Mouse (Mus musculus) CH12F3 (cell line): ENCODE measurements around the gene Prkcd.
"Not testable (repeated sequence)": the region's sequence is repeated elsewhere in the genome, so short reads cannot be mapped to it uniquely, and the experiment has no call there.

Experiments used
- in situ Hi-C: fragments of 300-500 bp; cut with MboI; formaldehyde crosslinking; loops from 2 replicates; pipeline ENCODE4 v1.14.3; 2020; ENCODE audit warnings: low sequenced_read_pairs

Gene Prkcd

DNA sequence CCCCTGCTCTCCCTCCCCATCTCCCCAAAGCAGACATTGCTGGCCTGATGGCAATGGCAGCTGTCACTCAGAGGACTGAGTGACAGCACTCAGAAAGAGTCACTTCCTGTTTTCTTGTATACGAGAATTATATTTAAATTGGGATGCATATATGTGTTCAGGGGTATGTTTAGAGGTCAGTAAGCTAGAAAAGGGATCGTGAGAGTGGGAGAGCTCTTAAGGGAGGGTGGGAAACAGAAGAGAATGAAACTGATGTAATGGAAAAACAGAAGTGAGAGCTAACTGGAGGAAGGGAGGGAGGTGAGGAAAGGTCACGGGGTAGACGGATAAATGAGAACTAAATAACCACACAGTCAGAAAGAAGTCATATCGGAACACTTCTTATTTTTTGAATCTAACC lies 46.8 kb downstream of the Prkcd start:
- in situ Hi-C loops, result no loop called here

DNA sequence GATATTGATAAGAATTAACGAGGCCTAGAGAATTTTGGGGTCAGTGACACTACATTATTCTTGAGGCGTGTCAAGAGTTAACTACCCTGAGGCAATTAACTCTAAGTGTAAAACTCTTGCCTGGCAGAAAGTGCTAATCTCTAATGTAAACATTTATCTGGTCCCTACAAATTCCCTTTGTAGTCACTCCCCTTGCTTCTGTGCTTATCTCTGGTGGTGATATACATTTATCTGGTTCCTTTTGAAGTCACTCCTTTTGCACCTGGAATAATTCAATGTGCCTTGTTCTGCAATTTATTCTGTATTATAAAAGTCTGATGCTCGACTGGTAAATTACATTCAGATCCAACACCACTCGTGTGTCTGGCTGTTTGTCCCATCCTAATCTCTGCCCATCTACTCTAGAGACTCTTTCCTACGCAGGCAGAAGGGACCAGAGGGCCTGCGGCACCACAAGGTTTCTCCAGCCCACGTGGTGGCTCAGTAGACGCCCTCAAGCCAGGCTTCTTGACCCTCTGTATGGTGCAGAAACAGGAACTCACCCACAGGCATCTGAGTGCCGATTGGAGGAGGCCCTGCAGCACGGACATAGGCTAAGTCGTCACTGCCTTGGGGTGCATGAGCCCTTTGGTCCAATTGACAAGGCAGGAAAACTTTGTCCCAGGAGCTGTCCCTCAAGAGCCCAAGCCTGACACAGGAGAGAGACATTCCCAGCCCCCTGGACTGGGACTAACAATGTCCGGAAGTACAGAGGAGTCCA lies 48.5 kb downstream of the Prkcd start:
- in situ Hi-C loops, result not testable (repeated sequence)

DNA sequence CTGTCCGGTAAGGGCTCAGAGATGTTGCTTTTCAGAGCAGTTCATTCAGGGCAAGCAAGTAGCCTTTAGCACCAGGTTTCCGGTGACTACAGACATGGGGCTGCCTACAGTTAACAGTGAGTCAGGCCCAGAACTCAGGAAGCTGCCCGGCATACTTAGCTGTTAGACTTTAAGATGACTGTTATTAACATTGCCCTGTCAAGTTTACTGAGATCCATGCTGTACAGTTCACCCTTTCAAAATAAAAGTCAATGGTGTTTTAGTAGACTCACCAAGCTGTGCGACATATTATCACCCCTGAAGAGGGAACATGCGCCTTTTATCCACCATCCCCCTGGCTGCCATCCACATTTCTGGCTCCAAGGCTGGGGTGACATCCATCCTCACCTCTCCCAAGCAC lies 49.8 kb downstream of the Prkcd start:
- in situ Hi-C loops, result no loop called here

DNA sequence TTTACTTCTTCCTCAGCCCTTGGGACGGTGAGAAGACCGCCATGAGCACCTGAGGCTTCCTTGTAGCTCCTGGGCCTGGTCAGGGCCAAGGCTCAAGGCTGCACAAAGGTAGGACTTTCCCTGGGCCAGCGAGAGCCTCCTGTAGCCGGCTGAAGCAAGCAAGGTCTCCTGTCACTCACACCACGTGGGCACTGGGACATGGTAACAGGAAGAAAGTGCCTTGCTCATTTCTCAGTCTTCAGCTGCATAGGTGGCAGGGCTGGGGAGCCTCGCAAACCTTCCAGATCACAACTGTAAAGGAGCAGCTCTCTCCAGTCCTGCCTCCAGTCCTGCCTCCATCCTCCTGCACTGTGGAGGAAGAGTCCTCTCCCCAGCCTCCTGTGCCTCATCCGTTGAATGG lies 50.2 kb downstream of the Prkcd start:
- in situ Hi-C loops, result no loop called here

DNA sequence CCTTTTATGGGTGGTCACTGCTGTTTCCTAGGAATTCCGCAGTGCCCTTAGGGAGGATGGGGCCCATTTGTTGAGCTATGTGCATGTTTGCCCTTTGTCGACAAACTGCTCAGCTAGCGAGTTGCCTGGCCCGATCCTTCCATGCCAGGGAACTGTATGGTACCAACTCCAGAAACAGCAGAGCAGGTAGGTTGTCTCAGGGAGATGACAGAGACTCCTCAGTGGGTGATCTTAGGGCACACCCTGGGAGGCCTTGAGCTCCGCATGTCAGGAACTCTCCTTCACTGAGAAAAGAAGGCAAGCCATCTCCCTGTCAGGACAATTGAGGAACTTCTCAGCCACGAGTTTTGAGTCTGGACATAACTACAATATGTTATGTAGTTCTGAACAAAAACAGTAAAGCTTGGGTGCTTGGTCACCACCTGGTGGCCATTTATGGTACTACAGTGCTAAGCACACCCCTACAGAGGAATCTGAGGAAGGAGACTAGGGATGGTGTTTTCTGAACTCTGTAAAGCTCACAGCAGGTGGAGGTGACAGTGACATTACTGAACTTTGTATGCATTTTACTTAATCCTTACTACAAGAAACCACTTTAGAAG lies 51.9 kb downstream of the Prkcd start:
- in situ Hi-C loops, result no loop called here

DNA sequence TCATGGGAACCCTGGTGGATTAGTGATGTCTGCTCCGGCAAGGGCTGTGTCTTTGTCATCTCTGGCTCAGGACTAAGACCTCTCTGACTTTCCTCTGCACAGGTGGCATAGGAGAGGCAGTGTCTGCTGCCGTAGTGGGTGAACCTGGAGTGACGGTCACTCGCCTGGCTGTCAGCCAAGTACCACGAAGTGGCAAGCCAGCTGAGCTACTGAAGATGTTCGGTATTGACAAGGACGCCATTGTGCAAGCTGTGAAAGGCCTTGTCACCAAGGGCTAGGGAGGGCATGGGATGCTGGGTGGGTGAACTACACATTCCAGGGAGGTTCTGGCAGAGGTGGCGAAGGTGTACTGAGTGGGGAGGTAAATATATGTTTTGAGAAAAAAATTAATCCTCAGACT lies 52.8 kb downstream of the Prkcd start:
- in situ Hi-C loops, result no loop called here

DNA sequence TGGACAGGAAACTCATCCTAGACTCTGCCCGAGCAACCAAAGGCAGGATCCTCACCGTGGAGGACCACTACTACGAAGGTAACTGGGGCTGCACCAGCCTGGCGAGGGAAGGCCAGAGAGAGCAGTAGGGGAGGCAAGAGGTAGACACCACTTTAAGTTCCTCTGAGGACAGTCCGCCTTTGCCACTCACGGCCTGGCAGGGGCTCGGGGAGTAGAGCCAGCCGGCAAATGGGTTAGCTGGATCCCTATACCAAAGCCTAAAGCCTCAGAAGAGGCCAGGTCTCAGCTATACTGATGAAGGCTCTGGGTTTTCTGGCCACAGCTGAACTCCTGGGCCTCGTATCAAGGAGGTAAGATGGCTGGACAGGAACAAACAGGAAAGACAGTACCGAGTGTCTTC lies 53.8 kb downstream of the Prkcd start:
- in situ Hi-C loops, result no loop called here

DNA sequence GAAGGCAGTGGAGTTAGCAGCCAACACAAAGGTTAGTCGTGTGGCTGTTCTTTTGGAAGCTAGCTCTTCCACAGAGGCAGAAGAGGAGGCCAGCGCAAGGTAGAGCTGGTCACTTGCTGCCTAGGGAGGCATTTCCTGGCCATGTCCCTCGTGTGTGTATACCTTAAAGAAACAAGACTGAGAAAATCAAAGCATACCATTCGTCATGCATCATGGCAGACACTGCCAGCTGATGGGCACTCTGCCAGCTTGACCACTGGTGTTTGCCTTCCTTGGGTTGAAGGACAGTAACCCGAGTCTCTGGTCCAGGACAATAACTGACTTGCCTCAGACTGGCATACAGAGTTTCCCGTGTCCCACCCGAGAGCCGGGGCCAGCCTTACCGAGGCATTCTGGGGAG lies 55.7 kb downstream of the Prkcd start:
- in situ Hi-C loops, result no loop called here

DNA sequence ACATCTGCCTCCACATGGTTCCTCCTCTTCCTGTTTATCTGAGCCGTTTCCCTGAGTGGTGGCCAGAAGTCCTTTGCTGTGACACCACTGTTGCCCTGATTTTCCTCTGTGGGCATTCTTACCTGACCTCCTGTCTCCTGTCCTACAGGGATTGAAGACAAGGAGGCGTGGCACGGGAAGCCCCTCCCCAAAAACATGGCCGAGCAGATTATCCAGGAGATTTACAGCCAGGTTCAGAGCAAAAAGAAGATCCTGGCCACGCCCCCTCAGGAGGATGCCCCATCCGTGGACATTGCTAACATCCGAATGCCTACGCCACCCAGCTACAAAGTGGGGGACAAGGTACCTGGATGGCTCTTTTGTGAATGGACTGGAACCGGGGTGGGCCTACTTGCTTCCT lies 58.0 kb downstream of the Prkcd start:
- in situ Hi-C loops, result no loop called here

DNA sequence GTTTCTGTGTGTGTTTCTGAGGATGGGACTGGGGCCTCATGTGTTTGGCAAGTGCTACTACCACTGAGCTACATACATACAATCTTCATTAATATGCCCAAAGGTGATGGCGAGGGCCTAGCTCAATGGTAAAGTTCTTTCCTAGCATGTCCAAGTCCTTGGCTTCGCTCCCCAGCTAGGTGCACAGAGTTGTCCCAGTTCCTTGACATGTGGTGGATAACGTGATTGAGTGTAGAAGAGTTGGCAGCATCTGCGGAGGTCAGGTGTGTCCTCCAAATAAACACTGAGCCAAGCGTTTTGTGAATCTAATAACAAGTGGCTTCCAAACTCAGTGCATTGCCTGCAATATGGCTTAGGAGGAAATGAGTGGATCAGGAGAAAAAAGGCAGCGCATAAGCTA lies 59.7 kb downstream of the Prkcd start:
- in situ Hi-C loops, result no loop called here

DNA sequence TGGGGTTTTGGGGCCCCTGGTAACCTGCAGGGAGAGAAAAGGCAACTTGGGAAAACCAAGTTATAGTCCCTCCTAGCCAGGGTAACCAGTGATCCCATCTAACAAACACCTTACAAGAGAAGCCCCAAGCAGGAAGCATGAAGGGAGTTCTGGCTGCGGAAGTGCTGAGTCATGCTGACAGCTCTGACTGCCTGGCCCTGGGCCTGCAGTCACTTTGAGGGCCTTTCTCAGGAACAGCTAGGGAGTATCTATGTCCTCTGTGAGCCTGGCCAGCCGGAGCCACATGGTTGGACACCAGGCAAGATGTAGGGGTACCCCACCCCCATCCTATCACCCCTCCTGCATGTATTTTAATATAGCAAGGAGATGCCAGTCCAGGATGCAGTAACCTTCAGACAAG lies 61.6 kb downstream of the Prkcd start:
- in situ Hi-C loops, result no loop called here

DNA sequence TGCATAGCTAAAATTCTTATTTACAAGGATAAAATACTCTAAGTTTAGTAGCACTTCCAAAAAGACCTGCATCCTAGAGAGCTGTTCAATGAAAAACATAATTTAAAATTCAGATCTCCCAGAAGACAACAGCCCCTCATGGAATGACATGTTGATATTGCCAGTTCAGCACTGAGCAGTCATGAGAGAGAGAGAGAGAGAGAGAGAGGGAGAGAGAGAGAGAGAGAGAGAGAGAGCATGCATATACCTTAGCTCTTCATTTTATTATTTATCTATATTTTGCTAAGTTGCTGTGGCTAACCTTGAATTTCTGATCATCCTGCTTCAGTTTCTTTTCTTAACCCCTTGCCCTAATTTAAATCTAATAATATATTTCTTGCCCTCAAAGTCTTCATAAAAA lies 63.7 kb downstream of the Prkcd start:
- in situ Hi-C loops, result no loop called here

DNA sequence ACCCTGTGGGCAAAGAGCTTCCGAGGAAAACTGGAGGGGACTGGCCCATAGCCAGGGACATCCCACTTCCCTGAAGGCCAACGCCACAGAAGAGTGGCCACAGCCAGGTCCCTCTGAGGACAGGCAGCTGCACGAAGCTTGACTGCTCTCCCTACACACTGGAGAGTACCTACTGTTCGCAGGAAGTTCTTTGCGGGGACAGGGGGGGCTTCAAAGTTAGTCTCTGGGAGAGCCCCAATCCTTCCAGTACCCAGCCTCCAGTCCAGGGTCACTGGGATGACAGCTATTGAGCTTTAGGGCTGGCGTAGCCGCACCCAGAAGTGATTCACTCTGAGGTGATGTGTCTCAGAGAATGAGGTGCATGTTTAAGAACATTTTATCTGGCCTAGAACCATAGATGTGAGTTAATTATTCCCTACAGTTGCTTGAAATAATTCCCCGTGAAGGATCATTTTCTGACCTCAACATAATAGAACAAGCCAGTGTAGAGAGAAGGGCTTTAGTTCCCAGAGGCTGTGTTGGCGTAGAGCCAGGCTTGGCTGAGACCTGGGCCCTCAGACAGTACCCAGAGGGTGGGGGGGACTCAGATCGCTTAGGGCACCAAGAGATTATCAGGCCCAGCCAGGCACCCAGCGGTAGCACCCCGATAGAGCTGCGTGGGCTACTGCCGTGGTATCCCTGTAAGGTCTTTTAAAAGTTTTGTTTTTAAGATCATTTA lies 64.4 kb downstream of the Prkcd start:
- in situ Hi-C loops, result no loop called here

DNA sequence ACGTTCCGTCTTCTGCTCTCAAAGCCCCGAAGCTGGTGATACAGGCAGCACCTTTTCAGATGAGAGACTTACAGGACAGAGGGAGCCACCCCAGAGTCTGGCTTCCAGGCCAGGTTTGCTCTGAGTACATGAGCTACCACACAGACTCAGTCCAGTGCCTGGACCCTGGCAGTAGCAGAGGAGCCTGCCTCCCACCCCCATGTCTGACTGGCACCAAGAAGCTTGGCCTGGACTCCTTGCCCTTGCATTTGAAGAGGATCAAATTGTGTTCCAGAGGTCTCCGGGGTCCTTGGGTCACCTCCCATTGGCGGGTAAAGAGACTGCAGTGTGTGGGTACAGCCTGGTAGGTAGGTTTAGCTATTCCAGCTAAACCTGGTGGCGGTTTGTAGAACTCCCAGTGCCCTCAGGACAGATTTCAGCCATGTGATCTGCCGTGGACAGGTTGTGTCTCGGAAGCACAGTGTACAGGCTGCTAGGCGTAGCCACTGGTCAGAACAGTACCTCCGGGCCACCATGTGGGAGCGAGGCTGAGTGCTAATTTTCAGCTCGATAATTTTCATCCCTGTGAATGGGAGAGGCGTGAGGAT lies 65.1 kb downstream of the Prkcd start:
- in situ Hi-C loops, result no loop called here

DNA sequence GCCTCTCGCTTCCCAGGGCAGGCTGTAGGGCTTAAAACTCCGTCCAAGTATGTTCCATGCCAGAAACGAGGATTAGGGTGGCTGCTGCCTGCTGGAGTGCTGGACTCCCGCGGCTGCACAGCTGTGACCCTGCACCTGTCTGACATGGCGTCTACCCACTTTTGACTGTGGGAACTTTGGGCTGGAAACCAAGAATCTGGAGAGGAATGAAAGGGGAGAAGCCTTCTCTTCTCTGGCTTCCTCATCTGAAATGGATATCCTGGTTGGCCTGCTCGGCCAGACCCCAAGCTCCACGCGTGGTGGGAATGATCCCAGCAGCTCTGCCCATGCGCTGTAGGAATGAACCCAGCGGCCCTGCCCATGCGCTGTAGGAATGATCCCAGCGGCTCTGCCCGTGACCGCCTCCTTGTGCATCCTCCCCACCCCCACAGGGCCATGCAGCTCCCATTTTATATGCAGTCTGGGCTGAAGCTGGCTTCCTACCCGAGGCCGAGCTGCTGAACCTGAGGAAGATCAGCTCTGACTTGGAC lies 66.6 kb downstream of the Prkcd start:
- in situ Hi-C loops, result no loop called here

DNA sequence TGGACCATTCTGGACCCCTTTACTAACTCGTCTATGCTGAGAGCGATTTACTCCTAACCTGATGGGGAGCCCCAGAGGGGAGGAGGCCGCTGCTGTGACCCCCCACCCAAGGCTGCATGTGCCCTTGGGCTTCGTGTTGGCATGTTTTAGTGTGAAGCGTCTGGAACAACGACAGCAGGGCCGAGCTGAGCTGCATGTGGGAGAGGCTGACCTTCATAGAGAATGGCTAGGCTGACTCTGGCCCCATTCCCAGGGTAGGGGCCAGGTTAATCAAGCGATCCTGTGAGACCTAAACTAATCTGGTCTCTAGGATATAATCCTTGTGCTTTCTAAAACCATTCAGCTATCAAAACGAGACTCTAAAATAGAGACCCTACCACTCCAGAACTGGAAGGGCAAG lies 68.3 kb downstream of the Prkcd start:
- in situ Hi-C loops, result no loop called here

DNA sequence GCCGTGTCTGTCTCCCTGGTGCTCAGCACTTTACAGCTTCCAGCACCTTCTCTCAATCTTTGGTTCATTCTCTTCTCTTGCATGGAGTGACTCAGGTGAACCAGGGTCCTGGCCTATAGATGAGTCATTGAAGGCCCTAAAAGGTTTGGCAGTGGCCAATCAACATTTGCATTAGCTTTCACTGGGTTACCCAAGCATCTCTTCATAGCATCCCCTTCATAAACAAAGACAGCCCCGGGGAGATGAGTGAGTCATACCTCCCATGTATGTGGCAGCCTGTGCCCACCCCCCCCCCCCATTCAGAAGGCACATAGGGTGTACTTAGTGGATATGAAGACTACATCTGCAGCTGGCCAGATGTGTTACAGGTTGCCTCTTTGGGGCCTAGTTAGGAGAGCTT lies 69.4 kb downstream of the Prkcd start:
- in situ Hi-C loops, result no loop called here

DNA sequence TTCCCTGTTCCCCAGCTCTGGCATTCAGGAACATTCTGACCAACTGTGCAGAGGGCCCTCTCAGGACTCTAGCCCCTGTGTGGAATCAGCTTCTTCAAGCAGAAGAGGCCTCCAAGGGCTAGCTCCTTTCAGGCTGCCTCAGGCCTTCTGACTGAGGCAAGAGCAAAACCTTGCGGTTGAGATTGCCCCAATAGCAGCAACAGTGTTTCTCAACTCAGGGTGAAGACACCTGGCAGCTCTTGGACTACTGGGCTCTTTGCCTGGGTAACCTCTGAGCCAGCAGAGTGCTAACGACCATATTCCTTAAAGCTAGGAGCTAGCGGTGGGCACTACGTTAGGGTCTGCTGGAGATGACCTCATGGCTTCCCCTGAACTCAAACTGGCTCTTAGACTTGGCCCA lies 72.8 kb downstream of the Prkcd start:
- in situ Hi-C loops, result no loop called here

DNA sequence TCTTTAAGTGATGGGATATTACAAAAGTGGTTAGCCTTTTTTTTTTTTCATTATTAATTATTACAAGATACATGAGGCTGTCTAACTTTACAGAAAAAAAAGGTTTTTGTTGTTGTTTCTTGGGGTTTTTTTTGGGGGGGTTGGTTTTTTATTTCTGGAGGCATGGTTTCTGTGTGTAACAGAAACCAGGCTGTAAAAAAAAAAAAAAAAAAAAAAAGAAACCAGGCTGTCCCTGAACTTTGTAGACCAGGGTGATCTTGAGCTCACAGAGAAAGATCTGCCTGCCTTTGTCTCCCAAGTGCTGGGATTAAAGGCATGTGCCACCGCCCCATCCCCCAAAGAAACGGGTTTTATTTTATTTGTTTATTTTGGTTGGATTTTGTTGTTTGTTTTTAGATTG lies 74.0 kb downstream of the Prkcd start:
- in situ Hi-C loops, result no loop called here

DNA sequence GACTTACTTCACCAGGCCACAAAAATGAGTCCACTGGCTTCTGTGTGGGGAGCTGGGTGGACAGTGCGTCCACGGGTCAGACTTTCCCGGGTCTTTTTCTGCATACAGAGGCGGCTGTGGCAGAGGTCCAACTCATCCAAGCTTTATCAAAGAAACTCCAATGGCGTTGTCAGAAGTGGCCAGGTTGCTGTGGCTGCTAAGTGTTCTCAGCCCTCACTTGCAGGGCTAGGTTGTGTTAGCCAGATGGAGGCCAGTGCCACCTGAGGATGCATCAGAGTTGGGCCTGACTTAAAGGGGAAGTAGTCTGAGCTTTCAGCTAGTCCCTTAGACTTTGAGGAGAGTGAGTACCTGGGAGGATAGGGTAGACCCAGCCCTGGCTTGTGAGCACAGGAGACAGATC lies 74.5 kb downstream of the Prkcd start:
- in situ Hi-C loops, result no loop called here

DNA sequence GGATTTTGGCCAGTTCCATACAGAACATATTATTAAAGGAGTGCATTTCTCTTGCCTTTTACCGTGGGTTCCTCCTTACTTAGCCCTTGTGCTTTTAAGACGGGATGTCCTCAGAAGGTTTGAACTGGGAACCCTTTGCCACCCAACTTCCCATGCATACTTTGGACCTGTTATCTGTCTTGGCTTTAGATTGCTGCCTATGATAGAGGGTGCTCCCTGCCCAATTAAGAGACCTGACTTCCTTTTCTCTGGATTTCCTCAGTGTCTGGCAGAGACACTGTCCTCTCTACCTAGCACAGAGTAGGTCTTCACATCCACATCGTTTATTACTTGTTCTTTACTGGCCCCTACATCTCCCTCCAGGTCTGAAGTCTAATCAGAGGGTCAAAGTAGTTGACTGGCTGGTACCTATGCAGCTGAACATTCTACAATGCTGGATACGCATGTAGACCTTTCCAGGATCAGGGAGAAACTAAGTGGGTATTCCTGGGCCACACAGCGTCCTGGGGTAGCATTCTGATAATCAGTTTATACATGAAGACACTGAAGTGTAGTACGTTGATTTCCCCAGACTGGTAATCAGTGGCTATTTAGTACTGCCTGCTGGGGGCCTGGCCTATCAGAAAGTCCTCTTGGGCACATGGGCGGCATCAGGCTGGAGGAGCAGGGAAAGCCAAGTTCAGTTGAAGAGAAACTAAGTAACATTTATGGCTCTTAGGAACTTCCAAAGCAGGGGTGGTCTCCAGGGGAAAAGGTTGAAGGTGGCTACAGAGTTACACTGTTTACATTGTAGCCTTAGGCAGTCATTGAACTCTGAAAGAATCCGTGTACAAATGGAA lies 75.6 kb downstream of the Prkcd start:
- in situ Hi-C loops, result no loop called here
